Mouse (Mus musculus): ENCODE measurements around the gene Hs3st5.

- TF ChIP-seq POLR2A (IDR thresholded peaks at IDR 0.05; ENCODE audit: borderline replicate concordance, low read depth, low read length) (no peak), CTCF (IDR thresholded peaks at IDR 0.05; ENCODE audit: low read depth, low read length) (no peak)
Observed at GRCm38 (mm10) chr10:36557673-36558072, 51.1 kb downstream of the Hs3st5 start.
